Mouse (Mus musculus): Measurements from ENCODE around the gene Slc8a1. TPM values are rescaled to one million over a fixed set of nuclear protein-coding genes. Genes with fewer than 3 reads are reported as not detected.

Gene Slc8a1
- polyA plus RNA-seq, 1 experiment = 20.6 TPM

- DNase-seq (ENCODE audit: low read depth) = peak; percentile 59
- TF ChIP-seq POLR2A (IDR thresholded peaks at IDR 0.05; ENCODE audit: borderline replicate concordance, extremely low read depth, insufficient read depth, insufficient read length, poor library complexity, severe bottlenecking) (no peak), CTCF (IDR thresholded peaks at IDR 0.05; ENCODE audit: borderline replicate concordance, extremely low read depth, insufficient read depth, insufficient read length) (no peak)
Observed at GRCm38 (mm10) chr17:81621188-81621644, 117.0 kb downstream of the Slc8a1 start.

- no peak for TF ChIP-seq CTCF (IDR thresholded peaks at IDR 0.05; ENCODE audit: borderline replicate concordance, extremely low read depth, insufficient read depth, insufficient read length)
- TF ChIP-seq POLR2A (IDR thresholded peaks at IDR 0.05; ENCODE audit: borderline replicate concordance, extremely low read depth, insufficient read depth, insufficient read length, poor library complexity, severe bottlenecking) = no peak
- peak; percentile 13 for DNase-seq (ENCODE audit: low read depth)
Observed at GRCm38 (mm10) chr17:81618461-81618860, 119.7 kb downstream of the Slc8a1 start.

- TF ChIP-seq POLR2A (IDR thresholded peaks at IDR 0.05; ENCODE audit: borderline replicate concordance, extremely low read depth, insufficient read depth, insufficient read length, poor library complexity, severe bottlenecking) (no peak), CTCF (IDR thresholded peaks at IDR 0.05; ENCODE audit: borderline replicate concordance, extremely low read depth, insufficient read depth, insufficient read length) (no peak)
- peak; percentile 25 for DNase-seq (ENCODE audit: low read depth)
Observed at GRCm38 (mm10) chr17:81616326-81616725, 121.9 kb downstream of the Slc8a1 start.

GRCm38 (mm10) chr17:81615391-81615790 is 122.8 kb downstream of the Slc8a1 start:
- TF ChIP-seq POLR2A (IDR thresholded peaks at IDR 0.05; ENCODE audit: borderline replicate concordance, extremely low read depth, insufficient read depth, insufficient read length, poor library complexity, severe bottlenecking) (no peak), CTCF (IDR thresholded peaks at IDR 0.05; ENCODE audit: borderline replicate concordance, extremely low read depth, insufficient read depth, insufficient read length) (no peak)
- no peak for DNase-seq (ENCODE audit: low read depth)

GRCm38 (mm10) chr17:81607515-81607914 is 130.7 kb downstream of the Slc8a1 start:
- no peak for TF ChIP-seq POLR2A (IDR thresholded peaks at IDR 0.05; ENCODE audit: borderline replicate concordance, extremely low read depth, insufficient read depth, insufficient read length, poor library complexity, severe bottlenecking)
- no peak for TF ChIP-seq CTCF (IDR thresholded peaks at IDR 0.05; ENCODE audit: borderline replicate concordance, extremely low read depth, insufficient read depth, insufficient read length)
- DNase-seq (ENCODE audit: low read depth) = peak; percentile 49

GRCm38 (mm10) chr17:81606084-81606483 is 132.1 kb downstream of the Slc8a1 start:
- no peak for DNase-seq (ENCODE audit: low read depth)
- TF ChIP-seq POLR2A (IDR thresholded peaks at IDR 0.05; ENCODE audit: borderline replicate concordance, extremely low read depth, insufficient read depth, insufficient read length, poor library complexity, severe bottlenecking) = no peak
- TF ChIP-seq CTCF (IDR thresholded peaks at IDR 0.05; ENCODE audit: borderline replicate concordance, extremely low read depth, insufficient read depth, insufficient read length) = no peak

GRCm38 (mm10) chr17:81605219-81605660 is 132.9 kb downstream of the Slc8a1 start:
- no peak for DNase-seq (ENCODE audit: low read depth)
- TF ChIP-seq POLR2A (IDR thresholded peaks at IDR 0.05; ENCODE audit: borderline replicate concordance, extremely low read depth, insufficient read depth, insufficient read length, poor library complexity, severe bottlenecking) = no peak
- TF ChIP-seq CTCF (IDR thresholded peaks at IDR 0.05; ENCODE audit: borderline replicate concordance, extremely low read depth, insufficient read depth, insufficient read length) = no peak

- DNase-seq (ENCODE audit: low read depth) = no peak
- TF ChIP-seq CTCF (IDR thresholded peaks at IDR 0.05; ENCODE audit: borderline replicate concordance, extremely low read depth, insufficient read depth, insufficient read length) (no peak), POLR2A (IDR thresholded peaks at IDR 0.05; ENCODE audit: borderline replicate concordance, extremely low read depth, insufficient read depth, insufficient read length, poor library complexity, severe bottlenecking) (no peak)
Observed at GRCm38 (mm10) chr17:81599072-81599471, 139.1 kb downstream of the Slc8a1 start.

GRCm38 (mm10) chr17:81589791-81590190 is 148.4 kb downstream of the Slc8a1 start:
- TF ChIP-seq POLR2A (IDR thresholded peaks at IDR 0.05; ENCODE audit: borderline replicate concordance, extremely low read depth, insufficient read depth, insufficient read length, poor library complexity, severe bottlenecking) (no peak), CTCF (IDR thresholded peaks at IDR 0.05; ENCODE audit: borderline replicate concordance, extremely low read depth, insufficient read depth, insufficient read length) (no peak)
- DNase-seq (ENCODE audit: low read depth) = no peak

GRCm38 (mm10) chr17:81586759-81587158 is 151.4 kb downstream of the Slc8a1 start:
- no peak for TF ChIP-seq POLR2A (IDR thresholded peaks at IDR 0.05; ENCODE audit: borderline replicate concordance, extremely low read depth, insufficient read depth, insufficient read length, poor library complexity, severe bottlenecking)
- TF ChIP-seq CTCF (IDR thresholded peaks at IDR 0.05; ENCODE audit: borderline replicate concordance, extremely low read depth, insufficient read depth, insufficient read length) = no peak
- DNase-seq (ENCODE audit: low read depth) = no peak

- TF ChIP-seq POLR2A (IDR thresholded peaks at IDR 0.05; ENCODE audit: borderline replicate concordance, extremely low read depth, insufficient read depth, insufficient read length, poor library complexity, severe bottlenecking) (no peak), CTCF (IDR thresholded peaks at IDR 0.05; ENCODE audit: borderline replicate concordance, extremely low read depth, insufficient read depth, insufficient read length) (no peak)
- no peak for DNase-seq (ENCODE audit: low read depth)
Observed at GRCm38 (mm10) chr17:81579728-81580425, 158.3 kb downstream of the Slc8a1 start.

- no peak for DNase-seq (ENCODE audit: low read depth)
- no peak for TF ChIP-seq POLR2A (IDR thresholded peaks at IDR 0.05; ENCODE audit: borderline replicate concordance, extremely low read depth, insufficient read depth, insufficient read length, poor library complexity, severe bottlenecking)
- TF ChIP-seq CTCF (IDR thresholded peaks at IDR 0.05; ENCODE audit: borderline replicate concordance, extremely low read depth, insufficient read depth, insufficient read length) = no peak
Observed at GRCm38 (mm10) chr17:81576893-81577292, 161.3 kb downstream of the Slc8a1 start.

Data from brain, embryonic 14.5 days (tissue).